Mouse (Mus musculus): ENCODE measurements at regions not wholly inside any gene's neighbourhood (a gene's known extent, or its start where the extent isn't known, plus 50 kb on each side); places are given as distances from the start of the nearest gene placed in this dataset.

DNA sequence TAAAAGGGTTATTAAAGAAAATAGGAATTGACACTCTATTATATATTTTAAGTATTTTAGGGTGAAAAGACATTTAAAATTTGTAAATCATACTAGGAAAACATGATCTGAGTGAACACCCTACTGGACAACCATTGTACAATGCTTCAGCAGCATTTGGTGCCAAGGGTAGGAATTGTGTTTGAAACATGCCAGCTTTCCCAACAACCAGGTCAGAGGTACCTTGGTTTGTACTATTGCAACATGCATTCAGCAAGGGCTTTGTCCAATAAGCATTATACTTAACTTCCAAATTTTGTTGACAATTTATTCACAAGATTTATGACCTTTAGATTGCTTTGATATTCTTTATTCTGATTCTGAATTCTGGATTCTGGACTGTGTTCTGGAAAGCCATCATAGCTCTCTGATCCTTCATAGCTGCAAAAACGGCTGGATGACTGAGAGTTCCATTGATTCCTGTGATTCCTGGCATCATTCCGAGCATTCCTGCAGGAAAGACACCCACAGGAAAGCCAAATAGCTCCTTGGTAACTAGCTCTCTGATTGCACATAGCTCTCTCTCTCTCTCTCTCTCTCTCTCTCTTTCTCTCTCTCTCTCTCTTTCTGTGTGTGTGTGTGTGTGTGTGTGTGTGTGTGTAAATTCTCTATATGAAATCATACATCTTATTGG is 124.1 kb upstream of the Mtap start:
- DNase-seq (ENCODE audit: extremely low read depth, insufficient read length, low spot score): peak; percentile 66

DNA sequence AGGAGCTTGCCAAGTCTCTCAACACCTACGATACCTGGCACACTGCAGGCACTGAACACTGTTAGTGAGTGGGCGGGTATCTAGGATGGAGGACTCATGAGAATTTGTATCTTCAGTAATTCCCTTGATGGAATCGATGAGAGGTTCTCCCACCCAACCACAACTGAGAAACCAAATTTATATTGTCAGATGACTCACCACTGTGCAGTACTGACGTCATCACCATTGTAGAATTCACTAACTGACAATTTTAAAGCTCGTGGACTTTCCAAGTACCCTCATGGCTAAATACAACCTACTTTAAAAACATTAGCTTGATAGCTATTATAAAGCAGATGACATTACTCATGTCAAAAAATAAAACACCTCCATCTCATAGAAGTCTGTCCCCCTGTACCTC is 128.4 kb upstream of the Mtap start:
- no peak for DNase-seq (ENCODE audit: extremely low read depth, insufficient read length, low spot score)

DNA sequence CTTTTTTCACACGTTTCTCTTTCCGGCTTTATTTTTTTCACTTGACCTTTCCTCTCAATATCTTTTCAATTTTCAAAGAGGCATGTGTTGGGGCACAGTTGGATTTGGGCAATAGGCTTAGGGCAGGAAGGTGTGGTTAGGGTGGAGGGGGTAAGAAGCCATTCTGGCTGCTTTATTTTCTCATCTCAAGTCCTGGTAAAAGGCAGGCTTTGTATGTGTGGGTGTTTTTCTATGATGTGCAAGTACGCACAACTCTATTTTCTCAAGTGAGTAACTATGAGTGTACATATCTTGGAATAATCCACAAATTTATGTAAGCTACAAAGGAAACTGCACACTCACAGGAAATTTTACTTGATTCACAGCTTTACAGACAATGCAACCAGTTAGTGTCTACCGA is 121.5 kb upstream of the Ifne start:
- peak; percentile 46 for DNase-seq (ENCODE audit: extremely low read depth, insufficient read length, low spot score)

DNA sequence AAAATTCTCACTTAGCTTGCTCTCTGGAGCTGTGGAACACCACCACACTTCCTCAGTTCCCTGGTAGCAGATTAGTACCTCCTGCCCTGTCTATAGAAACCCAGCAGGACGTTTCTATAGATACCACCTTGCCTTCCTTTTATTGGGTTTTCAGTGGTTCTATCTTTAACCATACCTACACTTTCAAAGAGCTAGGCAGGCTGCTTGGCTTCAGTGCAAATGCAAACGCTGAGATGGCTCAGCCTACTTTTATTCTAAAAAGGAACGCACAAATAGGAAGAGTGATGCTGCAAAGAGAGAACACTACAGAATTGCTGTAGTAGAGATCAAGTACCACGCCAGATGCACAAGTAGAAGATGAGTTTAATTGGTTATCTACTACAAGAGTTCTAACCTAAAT is 120.9 kb upstream of the Ifne start:
- no peak for DNase-seq (ENCODE audit: extremely low read depth, insufficient read length, low spot score)

DNA sequence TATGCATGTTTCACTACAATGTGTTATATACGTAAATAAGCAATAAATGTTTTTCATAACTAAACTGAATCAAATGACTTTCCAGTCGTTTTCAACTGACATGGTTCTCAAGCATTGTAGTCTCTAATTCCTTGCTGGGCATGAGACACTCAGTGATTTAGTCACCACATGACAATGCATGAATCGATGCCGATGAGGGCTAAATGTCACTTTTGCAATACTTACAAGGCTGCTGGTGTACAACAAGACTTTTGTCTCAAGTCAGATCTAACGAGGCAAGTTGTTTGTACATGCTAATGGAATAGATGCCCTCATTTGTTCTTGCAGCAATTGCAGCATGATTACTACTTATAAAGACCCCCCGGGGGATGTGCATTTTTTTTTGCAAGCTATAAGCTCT is 120.2 kb upstream of the Ifne start:
- DNase-seq (ENCODE audit: extremely low read depth, insufficient read length, low spot score): no peak

DNA sequence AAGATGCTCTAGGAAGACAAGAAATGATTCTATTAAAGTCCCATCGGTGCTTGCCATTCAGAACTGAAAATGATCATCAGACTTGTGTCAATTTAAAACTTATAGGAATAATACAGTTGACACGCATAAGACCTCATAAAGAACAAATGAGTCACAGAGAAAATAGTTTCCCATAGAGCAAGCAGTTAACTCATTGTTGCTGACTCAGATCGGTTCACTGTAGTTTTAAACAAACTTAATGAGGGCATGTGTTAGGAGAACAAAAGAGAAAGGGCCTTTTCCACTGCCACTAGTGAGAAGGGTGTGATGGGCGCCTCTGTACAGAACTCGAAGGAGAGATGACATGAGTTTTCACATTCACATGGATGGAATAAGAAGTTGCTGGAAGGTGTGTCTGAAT is 118.3 kb upstream of the Ifne start:
- peak; percentile 37 for DNase-seq (ENCODE audit: extremely low read depth, insufficient read length, low spot score)

DNA sequence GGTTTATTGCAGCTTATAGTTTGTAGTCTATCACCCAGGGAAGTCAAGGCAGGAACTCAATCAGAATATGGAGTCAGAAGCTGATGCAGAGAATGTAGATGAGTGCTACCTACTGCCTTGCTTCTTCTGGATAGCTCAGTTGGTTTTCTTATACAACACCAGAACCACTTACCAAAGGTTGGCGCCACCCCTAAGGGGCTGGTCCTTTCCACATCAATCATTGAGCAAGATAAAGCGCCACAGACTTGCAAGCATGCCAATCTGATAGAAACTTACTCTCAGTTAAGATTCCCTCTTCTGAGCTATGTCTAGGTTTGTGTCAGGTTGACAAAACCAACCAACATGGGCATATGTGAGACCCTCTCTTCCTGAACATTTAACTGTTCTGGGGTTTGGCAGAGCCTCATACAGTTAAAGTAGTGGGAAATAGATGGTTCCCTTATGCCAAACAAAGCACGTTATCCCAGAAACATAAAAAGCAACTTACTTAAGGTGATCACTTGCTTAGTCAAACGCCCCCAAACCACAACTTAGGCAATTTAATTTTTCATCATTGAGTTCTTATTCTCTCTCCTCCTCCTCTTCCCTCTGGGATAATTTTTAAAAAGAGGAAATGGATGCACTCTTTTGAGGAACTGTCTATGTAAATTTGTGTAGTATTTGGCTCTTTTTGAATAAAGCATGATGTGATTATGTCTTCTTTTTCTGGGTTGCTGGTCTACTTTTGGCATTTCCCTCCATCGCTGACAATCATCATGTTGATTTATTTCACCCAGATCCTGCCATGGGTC is 115.3 kb upstream of the Ifne start:
- no peak for DNase-seq (ENCODE audit: extremely low read depth, insufficient read length, low spot score)

DNA sequence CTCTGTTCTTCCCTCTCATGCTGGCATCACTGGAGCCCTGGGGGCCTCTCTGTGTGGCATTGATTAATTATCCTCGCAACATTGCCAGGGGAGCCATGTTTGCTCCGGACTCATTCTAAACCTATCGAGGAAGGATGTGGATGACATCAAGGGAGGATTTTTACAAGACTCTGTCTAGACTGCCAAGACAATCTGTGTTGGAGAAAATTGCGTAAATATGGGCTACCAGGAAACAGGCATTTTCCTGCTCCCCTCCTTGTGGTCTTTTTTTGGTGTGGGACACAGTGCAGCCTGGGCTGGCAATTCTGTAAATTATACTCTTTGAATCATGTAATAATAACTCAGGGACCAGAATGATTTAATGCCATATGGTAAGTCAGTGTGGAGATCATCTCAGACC is 114.5 kb upstream of the Ifne start:
- no peak for DNase-seq (ENCODE audit: extremely low read depth, insufficient read length, low spot score)

DNA sequence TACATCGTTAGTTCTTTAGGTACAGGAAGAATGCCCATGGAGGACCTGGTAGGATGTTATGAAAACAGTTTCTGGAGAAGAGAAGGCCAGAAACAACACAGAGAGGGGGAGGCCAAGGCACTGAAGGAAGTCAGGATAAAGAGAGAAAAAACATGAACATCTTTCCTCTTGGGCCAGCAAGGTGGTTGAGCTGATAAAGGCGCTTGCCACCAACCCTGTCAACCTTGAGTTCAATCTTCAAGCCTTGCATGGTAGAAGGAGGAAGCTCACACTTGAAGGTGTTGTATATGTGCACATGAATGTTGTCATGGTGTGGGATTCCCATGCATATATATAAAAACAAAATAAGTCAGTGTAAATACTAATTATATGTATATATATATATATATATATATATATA is 112.5 kb upstream of the Ifne start:
- DNase-seq (ENCODE audit: extremely low read depth, insufficient read length, low spot score): no peak

DNA sequence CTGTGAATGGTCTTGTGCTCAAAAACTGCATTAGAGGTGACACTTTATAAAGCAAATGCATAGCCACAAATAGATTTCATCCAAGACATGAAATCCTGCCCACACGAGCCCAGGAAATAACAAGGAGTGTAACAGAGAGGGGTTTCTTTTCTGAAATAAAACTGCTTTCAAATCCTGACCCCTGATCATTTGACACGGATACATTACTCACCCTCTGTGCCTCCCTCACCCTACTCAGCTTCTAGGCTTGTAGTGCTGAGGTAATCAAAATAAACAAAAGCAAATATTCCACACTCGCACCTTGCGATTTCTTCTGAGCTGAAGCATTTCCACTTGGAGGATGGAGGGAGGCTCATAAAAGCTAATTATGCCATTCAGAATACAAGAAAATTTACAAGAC is 108.4 kb upstream of the Ifne start:
- no peak for DNase-seq (ENCODE audit: extremely low read depth, insufficient read length, low spot score)

DNA sequence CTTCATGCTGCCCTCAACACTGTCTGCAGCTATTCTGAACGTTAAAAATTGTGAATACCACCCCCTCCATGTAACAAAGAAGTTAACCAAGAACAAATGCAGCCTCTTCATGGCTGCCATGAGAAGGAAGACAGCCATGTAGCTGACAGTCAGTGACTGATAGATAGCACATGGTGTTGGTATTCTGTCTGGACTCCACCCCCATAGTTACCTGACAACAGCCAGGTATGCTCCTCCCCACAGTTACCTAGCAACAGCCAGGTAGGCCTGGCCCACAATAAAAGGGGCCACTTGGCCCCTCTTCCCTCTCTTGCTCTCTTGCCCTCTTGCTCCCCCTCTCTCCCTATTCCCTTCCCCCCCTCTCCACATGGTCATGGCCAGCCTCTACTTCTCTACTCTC is 107.1 kb upstream of the Ifne start:
- DNase-seq (ENCODE audit: extremely low read depth, insufficient read length, low spot score): no peak

DNA sequence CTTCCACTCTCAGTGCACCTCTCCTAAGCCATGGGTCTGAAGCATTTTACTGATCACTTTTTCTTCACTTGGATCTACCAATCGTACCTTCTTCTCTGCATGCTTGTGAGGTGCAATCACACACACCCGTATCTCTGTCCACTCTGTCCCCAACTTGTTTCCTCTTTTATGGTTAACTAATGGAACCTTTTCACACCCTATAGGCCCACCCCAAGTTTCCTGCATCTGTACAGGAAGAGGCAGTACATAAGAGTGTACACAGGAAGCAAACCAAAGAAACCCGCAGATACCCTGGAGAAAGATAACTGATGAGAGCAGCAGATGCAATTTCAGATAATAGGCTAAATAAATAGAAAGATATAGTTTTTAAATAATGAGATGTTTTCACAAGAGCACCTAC is 102.5 kb upstream of the Ifne start:
- DNase-seq (ENCODE audit: extremely low read depth, insufficient read length, low spot score): no peak

DNA sequence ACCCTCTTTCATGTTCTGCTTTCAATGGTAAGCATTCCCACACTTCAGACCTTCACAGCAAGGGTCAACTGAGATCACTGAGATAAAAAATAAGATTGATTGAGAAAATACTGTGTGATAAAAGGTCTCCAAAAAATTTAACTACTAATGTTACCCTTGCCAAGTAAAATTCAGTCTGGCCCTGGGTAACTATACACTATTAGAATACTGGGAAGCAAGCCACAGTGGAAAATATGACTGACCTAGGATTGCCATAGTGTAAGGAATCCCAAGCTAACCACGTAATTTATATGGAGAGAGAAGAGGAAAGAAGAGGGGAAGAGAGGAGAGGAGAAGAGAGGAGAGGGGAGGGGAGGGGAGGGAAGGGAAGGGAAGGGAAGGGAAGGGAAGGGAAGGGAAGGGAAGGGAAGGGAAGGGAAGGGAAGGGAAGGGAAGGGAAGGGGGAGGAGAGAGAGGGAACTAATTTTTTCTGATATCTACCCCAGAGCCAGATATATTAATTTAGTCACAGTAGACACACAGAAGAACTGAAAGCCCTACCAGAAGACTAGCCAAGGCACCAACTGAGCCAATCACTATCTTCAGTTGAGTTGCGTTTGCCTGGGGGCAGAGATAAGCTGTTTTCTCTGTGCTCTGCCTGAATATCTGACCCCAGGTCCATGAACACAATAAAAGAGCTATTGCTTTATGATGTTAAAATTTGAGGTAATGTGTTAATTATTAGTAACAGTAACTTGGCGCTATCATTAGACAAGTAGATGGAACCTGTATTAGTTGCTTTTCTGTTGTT is 97.3 kb upstream of the Ifne start:
- DNase-seq (ENCODE audit: extremely low read depth, insufficient read length, low spot score): no peak

DNA sequence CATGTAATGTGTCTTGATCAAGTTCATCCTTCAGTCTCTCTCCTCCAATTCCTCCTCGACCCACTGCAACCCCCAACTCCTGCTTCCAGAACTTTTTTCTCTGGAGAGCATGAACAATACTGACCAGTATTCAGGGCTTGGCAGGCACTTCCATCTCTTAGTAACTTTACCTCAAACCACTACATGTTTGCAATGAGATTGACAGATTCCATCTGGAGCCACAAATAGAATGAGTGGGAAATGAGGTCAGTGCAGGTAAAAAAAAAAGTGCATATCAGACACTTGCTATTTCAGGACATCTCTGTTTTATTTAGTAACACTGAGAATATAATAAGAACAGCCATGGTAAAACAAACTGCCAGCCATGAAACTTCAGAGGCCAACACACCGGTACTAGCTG is 94.5 kb upstream of the Ifne start:
- peak; percentile 65 for DNase-seq (ENCODE audit: extremely low read depth, insufficient read length, low spot score)

DNA sequence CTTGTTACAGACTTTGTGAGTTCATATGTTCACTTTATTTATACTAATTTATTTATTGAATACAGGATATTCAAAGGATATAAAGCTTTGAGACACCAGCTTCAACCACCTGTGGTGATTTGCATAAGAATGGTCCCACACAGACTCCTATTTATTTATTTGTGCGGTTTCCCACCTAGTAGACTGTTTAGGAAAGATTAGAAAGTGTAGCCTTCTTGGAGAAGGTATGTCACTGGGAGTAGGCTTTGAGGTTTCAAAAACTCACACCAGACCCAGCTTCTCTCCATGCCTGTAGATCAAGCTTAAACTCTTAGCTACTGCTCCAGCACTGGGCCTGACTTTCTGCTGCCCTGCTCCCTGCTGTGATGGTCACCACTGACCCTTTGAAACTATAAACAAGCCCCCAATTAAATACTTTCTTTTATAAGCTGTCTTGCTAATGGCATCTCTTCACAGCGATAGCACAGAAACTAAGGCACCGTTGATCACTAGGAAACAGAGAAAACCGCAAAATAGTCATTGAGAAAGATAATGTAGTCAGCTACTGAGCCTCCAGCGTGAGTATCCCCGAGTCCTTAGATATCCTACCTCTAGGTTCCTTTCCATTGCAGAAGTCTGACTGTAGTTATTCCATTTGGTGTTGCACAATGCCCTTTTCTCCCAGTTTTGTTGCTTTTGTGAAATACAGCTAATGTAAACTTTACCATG is 89.3 kb upstream of the Ifne start:
- DNase-seq (ENCODE audit: extremely low read depth, insufficient read length, low spot score): no peak

DNA sequence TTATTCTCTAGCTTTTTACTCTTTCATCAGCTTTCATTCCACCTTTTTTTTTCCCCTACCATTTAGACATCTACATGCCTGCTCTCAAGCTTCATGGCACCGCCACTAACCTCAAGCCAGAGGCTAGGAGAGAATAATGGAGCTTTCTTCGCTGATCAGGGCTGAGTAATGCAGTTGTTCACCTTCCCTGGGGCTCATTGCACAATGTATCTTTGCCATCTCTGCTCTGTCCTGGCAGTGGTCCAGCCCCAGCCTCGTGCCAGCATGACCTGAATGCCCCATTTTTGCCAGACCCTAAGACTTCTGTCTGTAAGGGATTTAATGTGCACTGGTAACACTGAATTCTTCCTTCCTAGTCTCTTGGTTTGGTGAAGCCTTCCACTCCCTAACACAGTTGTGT is 79.6 kb upstream of the Ifne start:
- peak; percentile 77 for DNase-seq (ENCODE audit: extremely low read depth, insufficient read length, low spot score)

DNA sequence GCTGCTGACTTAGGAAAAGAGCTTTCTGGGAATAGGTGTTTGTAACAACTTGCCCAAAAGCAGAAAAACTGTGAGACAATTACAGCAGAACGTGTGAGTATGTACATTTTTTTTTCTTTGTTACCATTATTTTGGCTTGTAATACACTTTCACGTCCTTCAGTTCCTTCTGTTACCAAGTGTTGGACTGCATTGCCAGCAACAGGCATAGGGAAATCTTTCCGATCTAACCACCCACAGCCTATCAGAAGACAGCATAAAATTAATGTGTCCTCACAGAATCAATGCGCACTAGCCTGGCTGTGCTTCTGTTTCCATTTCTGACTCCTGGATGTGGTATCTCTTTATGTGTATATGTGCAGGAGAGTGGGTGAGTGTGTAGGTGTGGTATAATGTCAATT is 76.6 kb upstream of the Ifne start:
- peak; percentile 61 for DNase-seq (ENCODE audit: extremely low read depth, insufficient read length, low spot score)

DNA sequence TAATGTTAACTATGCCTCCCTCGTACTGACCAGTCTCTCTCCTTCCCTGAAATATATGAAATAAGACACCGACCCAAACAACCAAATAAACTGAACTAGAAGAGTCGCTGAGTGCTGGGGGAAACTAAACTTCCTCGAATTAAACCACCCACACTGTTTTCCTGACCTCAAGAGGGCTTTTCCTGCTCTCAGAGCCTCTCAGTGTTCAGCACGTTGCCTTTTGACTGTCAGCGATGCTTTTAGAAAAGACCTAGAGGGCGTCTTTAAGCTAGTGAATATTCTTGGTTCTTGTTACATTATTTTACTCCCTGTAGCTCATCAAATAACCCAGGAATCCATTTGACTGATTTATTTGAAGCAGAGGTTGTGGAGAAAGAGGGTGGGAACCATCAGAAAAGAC is 76.2 kb upstream of the Ifne start:
- DNase-seq (ENCODE audit: extremely low read depth, insufficient read length, low spot score): no peak

DNA sequence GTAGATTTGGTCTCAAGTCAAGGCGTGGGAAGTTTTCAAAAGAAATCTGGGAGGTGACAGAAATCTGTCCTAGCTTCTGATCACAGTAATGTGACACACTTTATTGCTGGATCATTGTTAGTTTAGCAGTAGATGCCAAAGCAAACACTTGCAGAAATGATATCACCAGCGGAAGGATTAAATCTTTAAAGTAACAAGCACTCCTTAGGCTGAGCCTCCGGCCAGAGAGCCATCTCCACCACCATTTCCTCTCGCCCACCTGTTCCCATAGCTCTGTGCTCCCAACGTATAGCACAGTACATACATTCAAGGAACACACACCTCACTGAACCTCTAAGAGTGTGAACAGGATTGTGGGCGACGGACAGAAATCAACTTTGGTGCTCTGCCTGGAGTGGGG is 75.6 kb upstream of the Ifne start:
- DNase-seq (ENCODE audit: extremely low read depth, insufficient read length, low spot score): peak; percentile 77

DNA sequence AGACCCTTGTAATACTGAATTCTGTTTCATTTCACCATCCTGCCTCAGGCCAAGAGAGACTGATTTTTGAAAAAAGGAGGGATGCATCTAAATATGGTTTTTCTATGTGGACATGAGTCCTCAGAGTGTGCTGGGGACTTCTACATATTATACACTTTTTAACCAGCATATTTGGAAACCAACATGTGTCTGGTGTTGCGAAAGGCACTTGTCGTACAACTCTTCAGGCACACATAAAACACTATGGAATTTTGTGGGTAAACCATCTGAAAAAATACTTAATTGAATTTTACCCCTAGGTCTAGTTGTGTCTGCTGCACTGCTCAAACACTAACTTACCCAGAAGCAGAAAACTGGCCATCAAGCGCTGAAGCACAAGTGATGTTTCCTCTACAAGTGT is 74.0 kb upstream of the Ifne start:
- DNase-seq (ENCODE audit: extremely low read depth, insufficient read length, low spot score): peak; percentile 37

DNA sequence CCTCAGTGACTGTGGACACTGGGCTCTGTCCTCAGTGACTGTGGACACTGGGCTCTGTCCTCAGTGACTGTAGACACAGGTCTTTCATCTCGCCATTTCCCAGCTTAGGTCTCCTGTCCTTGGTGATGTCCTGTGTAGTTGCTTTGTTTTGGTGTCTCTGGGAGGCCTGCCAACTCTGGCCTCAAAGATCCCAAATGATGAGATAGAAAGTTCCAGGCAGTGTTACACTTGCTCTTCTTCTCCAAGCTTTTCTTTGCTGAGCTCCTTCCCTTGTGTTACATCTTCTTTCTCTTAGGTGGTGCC is 71.0 kb upstream of the Ifne start:
- no peak for DNase-seq (ENCODE audit: extremely low read depth, insufficient read length, low spot score)
